Mouse (Mus musculus) CH12.LX (cell line): ENCODE measurements around the gene Klf15. TPM values are rescaled to one million over a fixed set of nuclear protein-coding genes. Genes with fewer than 3 reads are reported as not detected.

Experiments used
- DNase-seq: peaks from one replicate; pipeline ENCODE4 v3.0.0-alpha.2; 2013; ENCODE audit errors: extremely low read depth
- H3K27ac ChIP-seq: 2 replicates; pipeline ENCODE4 v1.5.1; 2012; ENCODE audit warnings: low read depth, mild to moderate bottlenecking, control low read depth, moderate library complexity; ENCODE audit not compliant: insufficient read depth
- H3K27me3 ChIP-seq: replicated peaks from 2 replicates; pipeline ENCODE3; 2012; ENCODE audit warnings: inconsistent platforms
- H3K36me3 ChIP-seq, 2 experiments: replicated peaks in 1 of 2; 2 replicates each; pipeline versions ENCODE3 to v1.6.1; 2012; ENCODE audit warnings: inconsistent platforms in 1 of 2, low read length in 1 of 2, mild to moderate bottlenecking in 1 of 2, mixed read lengths in 1 of 2, moderate library complexity in 1 of 2; ENCODE audit not compliant: control insufficient read depth in 1 of 2, insufficient read depth in 1 of 2
- H3K4me1 ChIP-seq, 2 experiments: 2 replicates each; pipeline ENCODE4 v1.6.1; 2012; ENCODE audit warnings: inconsistent platforms in 1 of 2, moderate library complexity in 1 of 2; ENCODE audit not compliant: insufficient read depth in 2 of 2, control insufficient read depth in 1 of 2
- H3K4me2 ChIP-seq: 2 replicates; pipeline ENCODE4 v1.6.1; 2012; ENCODE audit warnings: low read depth, mild to moderate bottlenecking, control low read depth; ENCODE audit not compliant: poor library complexity, insufficient read depth, severe bottlenecking
- H3K4me3 ChIP-seq, 3 experiments: fragments of 150-350 bp in 1 of 3; sonication (generic) in 1 of 3; replicated peaks in 1 of 3; 2 replicates each; pipeline versions ENCODE3 to v1.5.1; 2011 to 2012; ENCODE audit warnings: low read depth in 2 of 3, low read length in 2 of 3, mild to moderate bottlenecking in 2 of 3, moderate library complexity in 2 of 3, control low read depth in 1 of 3, improper control_type of control experiment in 1 of 3, inconsistent platforms in 1 of 3, mixed read lengths in 1 of 3; ENCODE audit not compliant: poor library complexity in 1 of 3
- H3K79me2 ChIP-seq: replicated peaks from 2 replicates; pipeline ENCODE4 v1.6.1; 2012; ENCODE audit warnings: mild to moderate bottlenecking, moderate library complexity; ENCODE audit not compliant: control insufficient read depth, poor library complexity, insufficient read depth, severe bottlenecking; ENCODE audit errors: extremely low read depth
- H3K9ac ChIP-seq: 2 replicates; pipeline ENCODE4 v1.6.1; 2012; ENCODE audit warnings: low read depth, mild to moderate bottlenecking, control low read depth, moderate library complexity; ENCODE audit not compliant: insufficient read depth
- H3K9me3 ChIP-seq: replicated peaks from 2 replicates; pipeline ENCODE3; 2012; ENCODE audit warnings: low read length, inconsistent platforms, mixed read lengths
- BHLHE40 ChIP-seq: IDR thresholded peaks from 2 replicates; pipeline ENCODE4 v1.6.1; 2011; ENCODE audit warnings: mild to moderate bottlenecking, low read depth, low read length, improper control_type of control experiment
- E2F4 ChIP-seq: IDR thresholded peaks from 2 replicates; pipeline ENCODE4 v1.6.1; 2011; ENCODE audit warnings: low read depth, low read length, improper control_type of control experiment; ENCODE audit not compliant: insufficient replicate concordance
- ELF1 ChIP-seq: IDR thresholded peaks from 2 replicates; pipeline ENCODE4 v1.6.1; 2014; ENCODE audit warnings: low read depth, mild to moderate bottlenecking, inconsistent platforms, low read length, improper control_type of control experiment
- EP300 ChIP-seq: IDR thresholded peaks from 2 replicates; pipeline ENCODE4 v1.6.1; 2011; ENCODE audit warnings: low read length, improper control_type of control experiment
- ETS1 ChIP-seq: conservative IDR thresholded peaks from 2 replicates; pipeline ENCODE4 v1.6.1; 2012; ENCODE audit warnings: low read depth, mild to moderate bottlenecking, inconsistent platforms, low read length, improper control_type of control experiment, moderate library complexity
- GABPA ChIP-seq: IDR thresholded peaks from 2 replicates; pipeline ENCODE4 v1.6.1; 2012; ENCODE audit warnings: low read depth, low read length, improper control_type of control experiment, inconsistent platforms; ENCODE audit not compliant: insufficient replicate concordance
- IRF4 ChIP-seq: IDR thresholded peaks from 2 replicates; pipeline ENCODE4 v1.6.1; 2014; ENCODE audit warnings: low read depth, mild to moderate bottlenecking, inconsistent platforms, low read length, improper control_type of control experiment
- JUND ChIP-seq: conservative IDR thresholded peaks from 2 replicates; pipeline ENCODE4 v1.6.1; 2011; ENCODE audit warnings: low read depth, low read length, improper control_type of control experiment
- KAT2A ChIP-seq: IDR thresholded peaks from 2 replicates; pipeline ENCODE4 v1.6.1; 2012; ENCODE audit warnings: low read length, improper control_type of control experiment, inconsistent platforms; ENCODE audit not compliant: insufficient replicate concordance
- MAX ChIP-seq: IDR thresholded peaks from 2 replicates; pipeline ENCODE4 v1.6.1; 2011; ENCODE audit warnings: low read length, improper control_type of control experiment
- MXI1 ChIP-seq: IDR thresholded peaks from 2 replicates; pipeline ENCODE4 v1.6.1; 2011; ENCODE audit warnings: mild to moderate bottlenecking, low read depth, low read length, improper control_type of control experiment
- NELFE ChIP-seq: IDR thresholded peaks from 2 replicates; pipeline ENCODE4 v1.6.1; 2011; ENCODE audit warnings: low read depth, low read length, improper control_type of control experiment
- NRF1 ChIP-seq: IDR thresholded peaks from 2 replicates; pipeline ENCODE4 v1.6.1; 2014; ENCODE audit warnings: low read depth, mild to moderate bottlenecking, inconsistent platforms, low read length, improper control_type of control experiment, moderate library complexity
- PAX5 ChIP-seq: IDR thresholded peaks from 2 replicates; pipeline ENCODE4 v1.6.1; 2012; ENCODE audit warnings: low read length, inconsistent platforms, mixed read lengths
- POLR2A ChIP-seq: IDR thresholded peaks from 2 replicates; pipeline ENCODE4 v1.6.1; 2011; ENCODE audit warnings: low read depth, mild to moderate bottlenecking, improper control_type of control experiment, low read length
- POLR2AphosphoS2 ChIP-seq: IDR thresholded peaks from 2 replicates; pipeline ENCODE4 v1.6.1; 2011; ENCODE audit warnings: low read depth, low read length, improper control_type of control experiment
- RCOR1 ChIP-seq: conservative IDR thresholded peaks from 2 replicates; pipeline ENCODE4 v1.6.1; 2012; ENCODE audit warnings: low read depth, mild to moderate bottlenecking, inconsistent platforms, low read length, improper control_type of control experiment
- SIN3A ChIP-seq: IDR thresholded peaks from 2 replicates; pipeline ENCODE4 v1.6.1; 2012; ENCODE audit warnings: low read length, improper control_type of control experiment, inconsistent platforms
- SMC3 ChIP-seq: IDR thresholded peaks from 2 replicates; pipeline ENCODE4 v1.6.1; 2011; ENCODE audit warnings: low read depth, low read length, improper control_type of control experiment
- TBP ChIP-seq: conservative IDR thresholded peaks from 2 replicates; pipeline ENCODE4 v1.6.1; 2011; ENCODE audit warnings: low read depth, low read length, improper control_type of control experiment
- UBTF ChIP-seq: IDR thresholded peaks from 2 replicates; pipeline ENCODE4 v1.6.1; 2012; ENCODE audit warnings: low read depth, mild to moderate bottlenecking, inconsistent platforms, low read length, improper control_type of control experiment, moderate library complexity
- USF1 ChIP-seq: IDR thresholded peaks from 2 replicates; pipeline ENCODE4 v1.6.1; 2014; ENCODE audit warnings: low read depth, mild to moderate bottlenecking, inconsistent platforms, low read length, improper control_type of control experiment
- ZMIZ1 ChIP-seq: IDR thresholded peaks from 2 replicates; pipeline ENCODE4 v1.6.1; 2012; ENCODE audit warnings: low read depth, mild to moderate bottlenecking, inconsistent platforms, low read length, improper control_type of control experiment
- ZNF384 ChIP-seq: IDR thresholded peaks from 2 replicates; pipeline ENCODE4 v1.6.1; 2012; ENCODE audit warnings: low read depth, low read length, improper control_type of control experiment, inconsistent platforms
- dilution Hi-C: fragments of 300-500 bp; cut with MboI; formaldehyde crosslinking; loops from 2 replicates; pipeline ENCODE4 v1.14.3; 2020; ENCODE audit warnings: low sequenced_read_pairs; ENCODE audit not compliant: extremely low pct_unique_long_range_greater_than_20kb, extremely low pct_ligation_motif_present
- in situ Hi-C: fragments of 300-500 bp; cut with MboI; formaldehyde crosslinking; loops from 3 replicates; pipeline ENCODE4 v1.14.3; 2019; ENCODE audit warnings: low sequenced_read_pairs, low pct_ligation_motif_present, low pct_unique_long_range_greater_than_20kb, mixed read lengths
- polyA plus RNA-seq: library from polyadenylated mRNA; unstranded; fragments of >175 nt; gene quantifications from 2 replicates; pipeline ENCODE4 v1.2.1, GENCODE M21; 2012; ENCODE audit warnings: low read depth; ENCODE audit not compliant: insufficient read length
- total RNA-seq, 2 experiments: library from RNA; depleted of rRNA; stranded (reverse); fragments of 300-350 nt in 1 of 2; fragments of >200 nt in 1 of 2; gene quantifications; 2 replicates each; pipeline ENCODE4 v1.2.3; 2012 to 2014

The Klf15 gene
- total and polyA plus RNA-seq, 3 experiments: not detected

DNA sequence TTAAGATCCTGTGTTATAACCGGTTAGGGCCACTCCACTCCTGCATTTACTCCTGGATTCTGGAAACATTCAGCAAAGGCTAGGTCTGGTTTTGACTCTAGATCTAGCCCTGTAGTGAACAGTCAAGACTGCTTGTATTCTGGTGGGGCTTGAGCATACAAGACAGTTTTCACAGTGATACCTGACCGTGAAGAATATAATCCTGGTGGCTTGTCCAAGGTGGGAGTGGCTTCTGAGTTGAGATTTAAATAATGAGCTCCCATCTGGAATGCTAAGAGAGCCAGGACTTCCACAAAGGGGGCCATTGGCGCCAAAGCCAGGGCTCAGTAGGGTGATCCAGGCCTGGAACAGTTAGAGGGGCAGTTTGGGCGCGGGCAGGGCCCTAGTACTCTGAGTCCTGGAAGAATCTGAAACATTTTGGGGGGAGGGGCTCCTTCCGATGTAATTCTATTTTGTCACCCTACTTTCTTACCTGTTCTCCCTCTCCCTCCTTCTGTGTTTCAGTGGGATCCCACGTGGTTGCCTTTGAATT, 1.6 kb downstream of the Klf15 start:
- TF ChIP-seq IRF4 (no peak), POLR2A (no peak), USF1 (no peak), JUND (no peak), UBTF (no peak), GABPA (no peak), ELF1 (no peak), NRF1 (no peak), POLR2AphosphoS2 (no peak), SIN3A (no peak)
- no peak overlapping the region for H3K9ac ChIP-seq
- peaks cover 6% of the 10 kb centered on the region for H3K9me3 ChIP-seq
- DNase-seq: no peak
- H3K27ac ChIP-seq: no peak overlapping the region
- H3K79me2 ChIP-seq: no peaks in the 10 kb centered on the region
- H3K4me1 ChIP-seq: no peaks in the 10 kb centered on the region
- dilution Hi-C loops (no loop called here), in situ Hi-C loops (no loop called here)
- no peaks in the 10 kb centered on the region for H3K36me3 ChIP-seq
- H3K4me3 ChIP-seq: no peak overlapping the region
- peaks cover 64% of the 10 kb centered on the region for H3K27me3 ChIP-seq
- H3K4me2 ChIP-seq: no peak overlapping the region

- Histone ChIP-seq H3K27me3 (peaks cover 64% of the 10 kb centered on the region), H3K36me3 (no peaks in the 10 kb centered on the region), H3K4me2 (no peak overlapping the region), H3K9me3 (peaks cover 6% of the 10 kb centered on the region), H3K9ac (no peak overlapping the region), H3K27ac (no peak overlapping the region), H3K79me2 (no peaks in the 10 kb centered on the region)
- in situ Hi-C loops: no loop called here
- no peak for TF ChIP-seq ZNF384
- TF ChIP-seq NRF1: no peak
- no peak for TF ChIP-seq MAX
- no peak for TF ChIP-seq KAT2A
- TF ChIP-seq MXI1: no peak
- TF ChIP-seq ELF1: no peak
- no peak for TF ChIP-seq NELFE
- TF ChIP-seq RCOR1: no peak
- no peak for TF ChIP-seq EP300
- TF ChIP-seq TBP: no peak
- no peak for TF ChIP-seq POLR2AphosphoS2
- no peak for TF ChIP-seq PAX5
- TF ChIP-seq E2F4: no peak
- no peak for TF ChIP-seq SMC3
- TF ChIP-seq BHLHE40: no peak
- TF ChIP-seq ETS1: no peak
- TF ChIP-seq ZMIZ1: no peak
- TF ChIP-seq UBTF: no peak
- TF ChIP-seq, all 38 proteins: peak for 0
- H3K4me3 ChIP-seq: no peak overlapping the region
- H3K4me1 ChIP-seq: no peaks in the 10 kb centered on the region
- no peak for DNase-seq
- dilution Hi-C loops: no loop called here
These were observed 2.8 kb downstream of the Klf15 start for GRCm38 (mm10) chr6:90465028-90465640.
